Mouse (Mus musculus): ENCODE measurements around the gene Nup133. TPM values are rescaled to one million over a fixed set of nuclear protein-coding genes. Genes with fewer than 3 reads are reported as not detected.

Nup133 gene
- polyA plus RNA-seq, 3 experiments from 2014 or later, result 7.2 to 10.5 (median 8.2) TPM

Other genes with a start within 250 kb of the Nup133 start
- 10 to 100 TPM; 15.9 to 21.4 (median 16.9) TPM for gene Rab4a, start 143.3 kb downstream of the Nup133 start, polyA plus RNA-seq (2017; shearing (Covaris generic))
- 1 to 10 TPM; 3.3 to 5.1 (median 3.7) TPM for gene Ccsap, start 89.1 kb downstream of the Nup133 start, polyA plus RNA-seq (2017; shearing (Covaris generic))
- under 1 TPM in 2 of 3 experiments, not detected in 1; 0.25 to 0.26 TPM for gene Acta1, start 54.5 kb downstream of the Nup133 start, polyA plus RNA-seq (2017; shearing (Covaris generic))
- gene Abcb10, start 33.9 kb upstream of the Nup133 start, polyA plus RNA-seq (2017; shearing (Covaris generic)), result 1 to 10 TPM; 1.2 to 2.6 (median 1.3) TPM
- gene Taf5l, start 72.1 kb upstream of the Nup133 start, polyA plus RNA-seq (2017; shearing (Covaris generic)), result 10 to 100 TPM in 2 of 3 experiments, 1 to 10 TPM in 1; 9.2 to 15.4 (median 12.3) TPM
- gene Urb2, start 72.2 kb upstream of the Nup133 start, polyA plus RNA-seq (2017; shearing (Covaris generic)), result 1 to 10 TPM; 4.0 to 5.2 (median 4.3) TPM